Mouse (Mus musculus) thymus, adult 18-20 months (tissue): ENCODE results near the gene Csrp3.

Source experiments
- DNase-seq, 2 experiments: peaks; one replicate each; pipeline ENCODE4 v3.0.0; 2022; ENCODE audit warnings: mixed read lengths in 2 of 2

Csrp3 gene

GRCm38 (mm10) chr7:48847820-48848650 lies at the start of gene Csrp3:
TSS of gene Csrp3 (minus strand) at chr7:48848033.
- no peak for DNase-seq

DNA sequence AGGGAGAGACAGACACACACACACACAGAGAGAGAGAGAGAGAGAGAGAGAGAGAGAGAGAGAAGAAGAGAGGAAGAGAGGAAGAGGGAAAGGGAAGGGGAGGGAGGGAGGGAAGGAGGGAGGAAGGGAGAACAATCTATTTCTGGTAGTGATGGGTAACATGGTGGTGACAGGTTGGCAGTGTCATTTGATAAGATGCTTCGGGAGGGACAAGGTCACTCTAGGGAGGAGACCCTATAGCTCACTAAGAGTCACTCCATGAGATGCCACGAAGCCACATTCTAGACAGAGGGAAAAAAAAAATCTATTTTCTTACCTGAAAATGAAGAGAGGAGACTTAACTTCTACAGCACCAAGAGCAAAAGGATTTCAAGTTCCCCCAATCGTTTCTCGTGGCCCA lies 48.2 kb upstream of the Csrp3 start:
- no peak for DNase-seq

- DNase-seq: no peak
Observed at GRCm38 (mm10) chr7:48895475-48895874, 47.6 kb upstream of the Csrp3 start.

GRCm38 (mm10) chr7:48894763-48895162 lies 46.9 kb upstream of the Csrp3 start:
- DNase-seq: no peak

- peak in 1 of 2 experiments; percentile 27 for DNase-seq
Observed at GRCm38 (mm10) chr7:48894152-48894551, 46.3 kb upstream of the Csrp3 start.

DNA sequence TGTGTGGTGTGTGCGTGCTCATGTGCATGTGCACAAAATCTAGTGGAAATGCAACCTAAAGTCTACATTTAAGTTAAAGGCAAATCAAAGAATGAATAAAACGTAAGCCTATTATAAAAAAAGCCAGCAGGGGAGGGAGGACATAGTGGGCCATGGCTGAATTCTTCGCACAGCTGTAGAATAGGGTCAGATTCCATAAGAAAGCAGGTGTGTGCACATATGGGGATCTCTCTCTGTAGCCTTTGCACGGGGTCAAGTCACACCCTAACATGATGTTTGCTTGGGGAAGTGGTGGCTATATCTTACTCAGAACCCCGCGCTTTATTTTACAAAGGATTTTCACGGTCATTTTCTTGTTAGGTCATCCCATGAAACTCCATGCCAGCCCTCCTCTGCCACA lies 45.3 kb upstream of the Csrp3 start:
- no peak for DNase-seq

GRCm38 (mm10) chr7:48891029-48891428 lies 43.2 kb upstream of the Csrp3 start:
- no peak for DNase-seq

- no peak for DNase-seq
Observed at GRCm38 (mm10) chr7:48888751-48889150, 40.9 kb upstream of the Csrp3 start.

DNA sequence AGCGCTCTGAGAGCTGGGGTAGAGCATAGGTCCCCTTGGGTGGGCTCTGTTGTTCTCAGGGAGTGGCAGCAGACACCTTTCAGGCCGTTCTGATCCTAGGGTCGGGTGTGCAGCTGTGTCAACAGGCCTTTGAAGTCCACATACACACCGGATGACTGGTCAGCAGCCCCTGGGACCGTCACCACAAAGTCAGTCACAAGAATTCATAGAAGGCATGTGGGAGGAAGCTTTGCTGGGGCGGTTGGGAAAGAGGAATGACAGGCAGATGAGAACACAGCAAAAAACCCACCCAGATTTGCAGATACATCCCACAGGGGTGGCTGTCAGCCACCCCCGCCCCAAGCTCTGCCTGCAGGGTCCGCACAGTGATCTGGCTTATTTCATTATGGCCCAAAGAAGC lies 40.1 kb upstream of the Csrp3 start:
- no peak for DNase-seq

DNA sequence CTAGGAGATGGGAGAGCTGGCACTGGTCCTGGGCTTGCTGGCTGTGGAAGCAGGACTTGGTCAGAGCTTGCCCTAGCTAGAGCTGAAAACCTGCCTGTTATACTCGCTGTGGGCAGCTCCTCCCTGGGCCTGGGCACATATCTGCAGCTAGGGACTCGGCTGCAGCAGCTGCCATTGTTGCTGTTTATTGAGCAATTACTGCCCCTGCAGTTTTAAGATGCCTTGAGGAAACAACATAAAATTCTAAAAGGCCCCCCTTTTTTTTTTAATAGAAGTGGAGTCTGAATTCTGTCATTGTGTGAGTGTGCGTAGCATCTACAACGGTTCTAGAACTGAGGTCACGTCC lies 36.4 kb upstream of the Csrp3 start:
- DNase-seq: no peak

GRCm38 (mm10) chr7:48883525-48884265 lies 35.9 kb upstream of the Csrp3 start:
- DNase-seq: no peak

GRCm38 (mm10) chr7:48881971-48882609 lies 34.3 kb upstream of the Csrp3 start:
- DNase-seq: peak in 1 of 2 experiments; percentile 23

- peak; percentile 64 to 65 for DNase-seq
Observed at GRCm38 (mm10) chr7:48881486-48881885, 33.7 kb upstream of the Csrp3 start, which contains the start of gene E2f8. TSS of gene E2f8 (minus strand) at chr7:48881596.

DNA sequence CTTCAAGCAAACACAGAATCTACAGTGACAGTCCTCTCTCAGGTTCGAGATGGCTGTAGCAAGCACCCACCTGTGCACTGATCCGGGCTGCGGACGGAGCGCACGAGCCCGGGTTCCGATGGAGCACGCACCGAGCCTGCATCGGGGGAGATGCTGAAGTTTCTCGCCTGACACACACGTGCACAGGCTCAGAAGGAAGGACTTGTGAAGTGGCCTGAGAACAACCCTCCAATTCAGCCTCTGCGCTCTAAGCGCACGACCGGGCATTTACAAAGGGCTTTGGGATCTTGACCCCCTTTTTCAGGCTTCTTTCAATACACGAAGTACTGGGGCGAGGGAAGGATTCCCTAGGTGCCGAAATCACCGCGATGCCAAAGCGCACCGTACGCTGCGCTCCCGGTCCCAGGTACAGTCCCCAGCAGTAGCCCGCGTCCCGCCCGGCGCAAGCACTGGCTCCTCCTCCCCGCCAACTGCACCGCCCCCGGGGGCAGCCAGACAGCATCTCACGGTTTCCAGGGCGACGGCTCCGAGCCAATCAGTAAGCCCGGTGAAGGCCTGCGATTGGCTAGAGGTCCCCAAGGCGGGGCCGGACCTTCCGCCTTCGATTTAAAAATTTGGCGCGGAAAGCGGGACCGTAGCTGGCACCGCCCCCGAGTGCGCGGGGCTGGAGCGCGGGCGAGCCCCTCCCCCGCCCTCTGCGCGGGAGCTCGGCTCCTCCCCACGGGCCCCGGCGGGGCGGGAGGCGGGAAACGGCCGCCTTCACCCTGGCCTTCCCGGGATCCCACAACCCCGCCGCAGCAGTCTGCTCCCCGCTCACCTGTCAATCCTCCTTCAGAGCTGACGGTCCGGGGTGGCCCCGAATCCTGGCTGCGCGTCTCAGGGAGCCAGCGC lies 33.0 kb upstream of the Csrp3 start:
- DNase-seq: peak; percentile 96 to 97

GRCm38 (mm10) chr7:48879574-48879973 lies 31.7 kb upstream of the Csrp3 start:
- DNase-seq: no peak

DNA sequence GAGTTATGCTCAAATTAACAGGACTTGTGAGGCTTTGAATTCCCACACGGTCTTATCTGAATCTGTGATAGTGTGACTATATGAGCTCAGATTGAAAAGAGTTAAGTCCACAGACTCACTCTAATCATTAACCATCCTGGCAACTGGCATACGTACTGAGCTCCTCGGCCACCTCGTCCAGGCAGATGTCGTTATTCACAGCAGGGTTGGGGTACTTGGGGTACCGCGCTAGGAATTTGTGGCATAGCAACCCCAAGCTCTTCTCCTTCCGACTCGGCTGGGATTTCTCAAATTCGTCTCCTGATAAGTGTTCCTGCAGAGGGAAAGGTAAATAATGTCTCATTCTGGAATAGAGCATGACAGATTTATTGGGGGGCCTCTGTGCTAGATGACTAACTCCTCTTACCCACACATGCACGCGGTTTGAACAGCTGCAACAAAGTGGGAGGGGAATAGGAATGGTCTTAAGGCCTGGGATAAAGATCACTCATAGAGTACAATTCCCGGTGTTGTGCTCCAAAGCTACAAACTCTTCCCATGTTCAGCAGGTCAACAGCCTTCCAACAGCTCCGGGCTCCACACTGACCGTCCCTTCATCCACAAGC lies 30.1 kb upstream of the Csrp3 start:
- DNase-seq: no peak

DNA sequence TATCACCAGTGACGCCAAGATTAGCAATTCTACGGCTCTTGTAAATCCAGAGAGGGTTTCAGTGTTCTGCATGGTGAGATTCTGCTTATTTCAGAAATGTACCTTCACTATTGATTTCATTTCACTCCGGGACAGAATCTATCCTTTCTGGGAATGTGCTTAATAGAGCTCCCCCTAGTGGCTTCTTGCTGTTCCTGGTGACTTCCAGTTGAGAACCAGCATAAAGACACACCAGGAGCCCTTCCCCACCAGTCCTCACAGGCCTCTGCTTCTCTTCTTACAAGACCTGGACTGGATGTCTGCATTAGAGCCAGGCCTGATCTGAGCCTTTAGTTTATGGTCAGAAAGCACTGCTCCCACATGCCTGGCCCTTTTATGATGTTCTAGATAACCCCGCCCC lies 28.7 kb upstream of the Csrp3 start:
- no peak for DNase-seq

GRCm38 (mm10) chr7:48875096-48875495 lies 27.3 kb upstream of the Csrp3 start:
- no peak for DNase-seq

- DNase-seq: no peak
Observed at GRCm38 (mm10) chr7:48871292-48871691, 23.5 kb upstream of the Csrp3 start.

GRCm38 (mm10) chr7:48870579-48871180 lies 22.8 kb upstream of the Csrp3 start:
- no peak for DNase-seq

DNA sequence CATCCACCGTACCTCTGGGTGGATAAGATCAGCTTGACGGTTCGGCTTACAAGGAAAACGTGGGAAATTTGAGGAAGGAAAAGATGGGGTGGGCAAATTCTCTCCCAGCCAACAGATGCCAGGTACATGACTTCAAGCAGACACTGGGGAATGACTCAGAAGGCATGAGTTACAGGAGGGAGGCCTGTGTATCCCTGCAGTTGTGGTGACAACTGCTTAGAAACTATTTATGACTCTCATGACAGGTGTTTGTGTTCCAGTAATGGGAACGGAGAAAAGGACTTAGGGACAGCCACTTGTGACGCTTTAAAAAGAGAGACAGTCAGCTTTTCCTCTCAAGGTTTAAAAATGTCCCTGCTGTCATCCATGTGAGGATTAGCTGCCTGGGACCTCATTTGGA lies 22.3 kb upstream of the Csrp3 start:
- DNase-seq: no peak

GRCm38 (mm10) chr7:48867576-48867975 lies 19.7 kb upstream of the Csrp3 start:
- DNase-seq: no peak
